ENCODE assay signal across 21 mouse cellular contexts in the genomic region with DNA sequence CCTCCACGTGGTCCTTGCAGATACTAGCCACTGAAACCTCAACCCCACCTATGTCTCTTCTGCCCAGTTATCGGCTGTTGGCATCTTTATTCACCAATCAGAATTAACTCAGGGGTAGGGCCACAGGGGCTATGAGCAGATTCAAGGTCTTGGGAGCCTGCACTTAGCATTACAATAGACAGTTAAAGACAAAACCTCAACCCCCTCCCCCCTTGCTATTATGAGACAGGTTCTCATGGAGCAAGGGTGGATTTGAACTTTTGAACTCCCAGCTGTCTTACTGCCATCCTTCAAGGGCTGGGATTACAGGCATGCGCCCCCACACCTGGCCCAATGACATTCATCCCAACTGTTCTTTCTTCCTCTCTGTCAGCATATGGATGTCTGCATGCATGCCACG. TPM values are rescaled to one million over a fixed set of nuclear protein-coding genes. Genes with fewer than 3 reads are reported as not detected.
"Had no signal": no experiment of that assay in that cellular context is flagged by ENCODE, and none has a peak within 500 bp of the region (broad histone marks: within the 10 kb centered on the region; RNA-seq: fewer than 3 reads in every experiment).

No protein-coding gene starts in this region.

- H3K27ac ChIP-seq: midbrain, embryonic 10.5 days; midbrain, embryonic 12.5 days; neural tube, embryonic 13.5 days; neural tube, embryonic 15.5 days had no signal

- H3K4me2 ChIP-seq: lung, embryonic 14.5 days; midbrain, embryonic 12.5 days; neural tube, embryonic 13.5 days; neural tube, embryonic 15.5 days had no signal

- DNase-seq: lung, adult 18-20 months; midbrain, embryonic 14.5 days; right cerebral cortex, adult 18-20 months; right cerebral cortex, postnatal 25 days; right cerebral cortex, postnatal 4 days; spleen, adult 18-20 months; thymus, adult 18-20 months; thymus, postnatal 14 days; thymus, postnatal 36 days had no signal

- ATAC-seq: midbrain, embryonic 16.5 days had no signal

- H3K9ac ChIP-seq: lung, embryonic 14.5 days; midbrain, embryonic 12.5 days; neural tube, embryonic 13.5 days; neural tube, embryonic 15.5 days had no signal

- H3K9me3 ChIP-seq: midbrain, embryonic 10.5 days; midbrain, embryonic 12.5 days; neural tube, embryonic 13.5 days; neural tube, embryonic 15.5 days had no signal

- H3K36me3 ChIP-seq: midbrain, embryonic 10.5 days; midbrain, embryonic 12.5 days; neural tube, embryonic 13.5 days; neural tube, embryonic 15.5 days had no signal

- H3K4me1 ChIP-seq: midbrain, embryonic 12.5 days; neural tube, embryonic 13.5 days; neural tube, embryonic 15.5 days had no signal

- H3K4me3 ChIP-seq: midbrain, embryonic 10.5 days; midbrain, embryonic 12.5 days; myocyte; neural tube, embryonic 13.5 days; neural tube, embryonic 15.5 days had no signal

- H3K27me3 ChIP-seq: midbrain, embryonic 12.5 days; neural tube, embryonic 13.5 days; neural tube, embryonic 15.5 days had no signal

RNA-seq across cellular contexts. Expression of gene Caln1, which starts 6.1 kb away (rescaled TPM):
- polyA plus RNA-seq: lung, embryonic 16.5 days; myocyte; small intestine, adult 2 months; stomach, embryonic 14.5 days; thymus, postnatal 0 days had no signal

RNA-seq across cellular contexts. Expression of gene A330070K13Rik, which starts 21.3 kb away (rescaled TPM):
- polyA plus RNA-seq: lung, embryonic 14.5 days; lung, embryonic 16.5 days; midbrain, embryonic 10.5 days; midbrain, embryonic 12.5 days; midbrain, embryonic 14.5 days; midbrain, embryonic 16.5 days; myocyte; neural tube, embryonic 13.5 days; small intestine, adult 2 months; stomach, embryonic 14.5 days; stomach, embryonic 16.5 days; thymus, postnatal 0 days had no signal
